Mouse (Mus musculus) heart, embryonic 16.5 days (tissue): ENCODE results near the gene Map3k5. TPM values are rescaled to one million over a fixed set of nuclear protein-coding genes. Genes with fewer than 3 reads are reported as not detected.
"Not testable (repeated sequence)": the region's sequence is repeated elsewhere in the genome, so short reads cannot be mapped to it uniquely, and the experiment has no call there.

Source experiments
- ATAC-seq: fragments of 200-750 bp; cut with Nextera tagmentation; replicated peaks from 2 replicates; pipeline ENCODE4 v1.8.0; 2017; ENCODE audit warnings: moderate number of reproducible peaks; ENCODE audit not compliant: insufficient read depth, low FRiP score; ENCODE audit errors: extremely low read depth
- H3K27ac ChIP-seq: fragments of 300-500 bp; sonication (generic); 2 replicates; pipeline ENCODE4 v1.5.1; 2014; ENCODE audit warnings: mild to moderate bottlenecking, low read length, control low read depth, moderate library complexity
- H3K27me3 ChIP-seq: fragments of 300-500 bp; sonication (generic); 2 replicates; pipeline ENCODE4 v1.6.1; 2014; ENCODE audit warnings: low read length, mixed read lengths; ENCODE audit not compliant: control insufficient read depth, insufficient read depth
- H3K36me3 ChIP-seq: fragments of 300-500 bp; sonication (generic); 2 replicates; pipeline ENCODE4 v1.6.1; 2014; ENCODE audit not compliant: control insufficient read depth, insufficient read depth
- H3K4me1 ChIP-seq: fragments of 300-500 bp; sonication (generic); 2 replicates; pipeline ENCODE4 v1.6.1; 2014; ENCODE audit warnings: low read length, mixed read lengths; ENCODE audit not compliant: control insufficient read depth, insufficient read depth
- H3K4me2 ChIP-seq: fragments of 300-500 bp; sonication (generic); 2 replicates; pipeline ENCODE4 v1.6.1; 2014; ENCODE audit warnings: low read depth, mild to moderate bottlenecking, control low read depth, low read length
- H3K4me3 ChIP-seq: fragments of 300-500 bp; sonication (generic); 2 replicates; pipeline ENCODE4 v1.5.1; 2014; ENCODE audit warnings: mild to moderate bottlenecking, control low read depth, low read length
- H3K9ac ChIP-seq: fragments of 300-500 bp; sonication (generic); 2 replicates; pipeline ENCODE4 v1.6.1; 2014; ENCODE audit warnings: low read length, control low read depth
- H3K9me3 ChIP-seq: fragments of 300-500 bp; sonication (generic); replicated peaks from 2 replicates; pipeline ENCODE4 v1.6.1; 2016; ENCODE audit warnings: low read length; ENCODE audit not compliant: control insufficient read depth
- WGBS: fragments of 180-500 bp; shearing (Covaris S2); extraction: QIAGEN DNeasy Blood & Tissue Kit; methylation state at CpG from one replicate; pipeline ENCODE4 v1.1.7; 2014; 5-methylcytosine and 5-hydroxymethylcytosine counted together
- polyA plus RNA-seq: library from polyadenylated mRNA; unstranded; fragments of >200 nt; fragmentation: Nextera tagmentation; extraction: Ambion mirVana; gene quantifications from 2 replicates; pipeline ENCODE4 v1.2.1, GENCODE M21; 2015

Gene Map3k5
- polyA plus RNA-seq, 1 experiment from 2014 or later: 2.8 TPM

DNA sequence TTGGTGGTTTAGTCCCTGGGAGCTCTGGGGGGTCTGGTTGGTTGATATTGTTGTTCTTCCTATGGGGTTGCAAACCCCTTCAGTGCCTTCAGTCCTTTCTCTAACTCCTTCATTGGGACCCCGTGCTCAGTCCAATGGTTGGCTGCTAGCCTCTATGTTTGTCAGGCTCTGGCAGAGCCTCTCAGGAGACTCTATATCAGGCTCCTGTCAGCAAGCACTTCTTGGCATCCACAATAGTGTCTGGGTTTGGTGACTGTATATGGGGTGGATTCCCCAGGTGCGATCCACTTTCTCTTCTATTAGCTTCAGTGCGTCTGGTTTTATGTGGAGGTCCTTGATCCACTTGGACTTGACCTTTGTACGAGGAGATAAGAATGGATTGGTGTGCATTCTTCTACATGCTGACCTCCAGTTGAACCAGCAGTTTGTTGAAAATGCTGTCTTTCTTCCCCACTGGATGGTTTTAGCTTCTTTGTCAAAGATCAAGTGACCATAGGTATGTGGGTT is 7.8 kb upstream of the Map3k5 start:
- H3K9me3 ChIP-seq, H3K36me3 ChIP-seq, H3K4me1 ChIP-seq, H3K9ac ChIP-seq, H3K27me3 ChIP-seq, ATAC-seq, H3K4me3 ChIP-seq, H3K4me2 ChIP-seq: not testable (repeated sequence)
- WGBS: 35% methylated on average over 4 of the region's 4 CpGs
- H3K27ac ChIP-seq: peak overlapping the region; percentile 63

DNA sequence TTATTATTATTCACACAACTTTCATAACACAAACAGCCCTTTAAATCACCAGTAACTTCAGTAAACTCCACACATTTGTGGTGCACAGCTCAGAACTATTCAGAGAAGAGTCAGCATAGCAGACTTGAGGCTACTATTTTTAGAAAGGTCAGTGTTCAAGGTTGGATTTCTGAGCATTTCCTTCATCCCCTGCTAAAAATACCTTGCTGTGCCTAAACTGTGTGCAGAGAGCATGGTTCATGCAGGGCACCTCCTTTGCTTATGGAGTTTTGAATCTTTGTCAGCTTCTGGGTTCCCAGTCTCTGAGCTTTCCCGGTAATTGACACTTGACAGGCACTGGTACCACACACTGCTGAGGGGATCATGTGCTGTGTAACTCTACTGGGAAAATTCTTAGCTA is 6.1 kb upstream of the Map3k5 start:
- H3K4me3 ChIP-seq: no peak overlapping the region
- peak; percentile 73 for ATAC-seq
- no peak overlapping the region for H3K4me2 ChIP-seq
- no peaks in the 10 kb centered on the region for H3K27me3 ChIP-seq
- peak overlapping the region; percentile 84 for H3K27ac ChIP-seq
- H3K36me3 ChIP-seq: no peaks in the 10 kb centered on the region
- no peak overlapping the region for H3K9ac ChIP-seq
- no peaks in the 10 kb centered on the region for H3K9me3 ChIP-seq
- WGBS: 47% methylated on average over 1 of the region's 1 CpGs
- peaks cover 10% of the 10 kb centered on the region for H3K4me1 ChIP-seq

- Histone ChIP-seq H3K9ac (peak overlapping the region; percentile 91), H3K27ac (peak overlapping the region; percentile 95), H3K4me3 (peak overlapping the region; percentile 90)
Observed at GRCm38 (mm10) chr10:19932986-19933385, 1.3 kb upstream of the Map3k5 start.

DNA sequence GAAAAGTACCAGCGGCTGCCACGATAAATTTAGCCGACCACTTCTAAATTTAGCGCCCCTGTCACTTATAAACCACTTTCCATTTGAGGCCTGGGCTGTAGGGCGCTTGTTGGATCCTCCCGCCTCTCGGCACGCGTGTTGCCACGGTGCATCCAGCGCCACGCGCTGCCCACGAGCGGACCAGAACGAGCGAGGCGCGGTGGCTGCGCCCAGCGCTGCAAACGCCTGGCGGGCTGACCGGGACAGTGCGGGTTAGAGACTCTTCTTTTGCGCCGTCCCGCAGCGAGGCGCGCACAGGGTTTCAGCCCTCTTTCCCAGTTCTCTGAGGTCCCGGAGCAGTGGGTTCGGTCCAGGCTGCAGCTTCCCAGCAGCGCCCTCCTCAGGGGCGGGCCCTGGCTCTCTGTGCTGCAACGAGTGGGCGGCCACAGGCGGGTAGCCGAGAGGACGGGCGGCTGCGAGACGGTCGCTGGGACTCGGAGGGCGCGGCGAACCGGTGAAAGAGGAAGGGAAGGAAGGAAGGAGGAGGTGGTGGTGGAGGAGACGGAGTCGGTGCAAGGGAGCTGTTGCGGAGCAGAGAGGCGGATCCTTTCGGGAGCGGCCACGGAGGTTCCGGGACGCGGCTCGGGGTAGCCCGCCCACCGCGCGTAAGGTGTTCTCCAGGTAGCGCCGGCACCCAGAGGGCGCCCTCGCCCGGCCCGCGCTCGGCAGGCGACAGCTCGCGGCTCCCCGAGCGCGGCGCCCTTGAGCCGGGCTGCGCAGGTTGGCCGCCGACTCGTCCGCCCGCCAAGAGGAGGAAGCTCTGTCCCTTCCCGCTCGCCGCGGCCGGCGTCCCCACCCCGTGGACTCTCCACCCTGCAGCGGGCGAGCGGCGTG is 525 bp upstream of the Map3k5 start:
- H3K27ac ChIP-seq: peak overlapping the region; percentile 95
- no peaks in the 10 kb centered on the region for H3K9me3 ChIP-seq
- H3K36me3 ChIP-seq: no peaks in the 10 kb centered on the region
- peak overlapping the region; percentile 97 for H3K4me2 ChIP-seq
- no peaks in the 10 kb centered on the region for H3K27me3 ChIP-seq
- H3K9ac ChIP-seq: peak overlapping the region; percentile 91
- WGBS: under 1% methylated on average over 80 of the region's 97 CpGs
- H3K4me3 ChIP-seq: peak overlapping the region; percentile 90
- peaks cover 14% of the 10 kb centered on the region for H3K4me1 ChIP-seq
- peak; percentile 89 for ATAC-seq

More at GRCm38 (mm10) chr10:19932986-19933385, 1.3 kb upstream of the Map3k5 start:
- Histone ChIP-seq H3K9me3 (no peaks in the 10 kb centered on the region), H3K4me1 (peaks cover 13% of the 10 kb centered on the region), H3K27me3 (no peaks in the 10 kb centered on the region), H3K36me3 (no peaks in the 10 kb centered on the region), H3K4me2 (peak overlapping the region; percentile 97)
- WGBS: 39% methylated on average over 3 of the region's 3 CpGs
- no peak for ATAC-seq

GRCm38 (mm10) chr10:19935295-19935623 is 987 bp downstream of the Map3k5 start:
- Histone ChIP-seq H3K27me3 (no peaks in the 10 kb centered on the region), H3K27ac (peak overlapping the region; percentile 95), H3K9ac (peak overlapping the region; percentile 91), H3K36me3 (no peaks in the 10 kb centered on the region), H3K4me3 (peak overlapping the region; percentile 90), H3K4me1 (peaks cover 27% of the 10 kb centered on the region), H3K4me2 (peak overlapping the region; percentile 97), H3K9me3 (no peaks in the 10 kb centered on the region)
- WGBS: 4% methylated on average over 10 of the region's 10 CpGs
- ATAC-seq: no peak

- H3K4me3 ChIP-seq: peak overlapping the region; percentile 90
- H3K27ac ChIP-seq: no peak overlapping the region
- peaks cover 33% of the 10 kb centered on the region for H3K4me1 ChIP-seq
- no peaks in the 10 kb centered on the region for H3K9me3 ChIP-seq
- WGBS: 44% methylated on average over 4 of the region's 4 CpGs
- H3K36me3 ChIP-seq: no peaks in the 10 kb centered on the region
- H3K9ac ChIP-seq: peak overlapping the region; percentile 91
- peak overlapping the region; percentile 97 for H3K4me2 ChIP-seq
- ATAC-seq: no peak
- H3K27me3 ChIP-seq: no peaks in the 10 kb centered on the region
Observed at GRCm38 (mm10) chr10:19935821-19936367, 1.6 kb downstream of the Map3k5 start.

DNA sequence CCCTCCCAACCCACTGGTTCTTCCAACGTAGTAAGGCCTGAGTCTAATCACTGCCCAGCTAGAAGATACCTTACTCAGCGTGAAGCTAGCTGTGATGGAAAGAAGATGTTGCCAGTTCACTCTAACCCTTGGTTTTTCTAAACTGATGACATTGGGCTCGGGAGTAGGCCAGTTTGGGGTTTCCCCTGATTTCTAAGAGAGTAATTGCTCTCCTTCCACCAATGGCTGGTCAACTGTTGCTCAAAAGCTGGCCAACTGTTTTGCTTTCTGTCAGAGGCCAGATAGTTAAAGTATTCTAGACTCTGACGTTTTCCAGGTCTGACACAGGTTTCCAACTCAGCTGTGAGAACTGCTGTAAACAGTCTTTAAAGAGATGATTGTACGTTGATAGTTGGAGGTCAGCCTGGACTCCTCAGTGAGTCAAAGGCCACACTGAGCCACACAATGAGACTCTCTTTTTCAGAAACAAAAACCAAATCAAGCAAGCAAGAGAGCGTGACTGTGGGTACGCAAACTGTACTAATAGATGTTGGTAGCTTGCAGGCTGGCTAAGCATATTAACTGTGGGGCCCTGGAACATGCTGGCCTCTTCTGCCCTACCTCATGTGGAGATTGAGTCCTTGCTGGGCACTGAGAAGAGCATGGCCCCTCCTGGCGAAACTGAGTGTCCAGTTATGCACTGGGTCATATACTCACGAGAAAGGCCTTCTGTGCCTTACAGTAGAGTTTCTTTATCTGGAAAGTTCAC is 2.9 kb downstream of the Map3k5 start:
- H3K9me3 ChIP-seq: no peaks in the 10 kb centered on the region
- 0 out of 2 replicates have a peak overlapping the region, but pooled peaks have one; percentile 16 for H3K27ac ChIP-seq
- ATAC-seq: no peak
- no peaks in the 10 kb centered on the region for H3K27me3 ChIP-seq
- H3K4me3 ChIP-seq: peak overlapping the region; percentile 28
- 63% methylated on average over 9 of the region's 9 CpGs for WGBS
- peak overlapping the region; percentile 53 for H3K4me2 ChIP-seq
- no peaks in the 10 kb centered on the region for H3K36me3 ChIP-seq
- H3K4me1 ChIP-seq: peaks cover 40% of the 10 kb centered on the region
- H3K9ac ChIP-seq: no peak overlapping the region; the same call in 1 of the 2 replicates

DNA sequence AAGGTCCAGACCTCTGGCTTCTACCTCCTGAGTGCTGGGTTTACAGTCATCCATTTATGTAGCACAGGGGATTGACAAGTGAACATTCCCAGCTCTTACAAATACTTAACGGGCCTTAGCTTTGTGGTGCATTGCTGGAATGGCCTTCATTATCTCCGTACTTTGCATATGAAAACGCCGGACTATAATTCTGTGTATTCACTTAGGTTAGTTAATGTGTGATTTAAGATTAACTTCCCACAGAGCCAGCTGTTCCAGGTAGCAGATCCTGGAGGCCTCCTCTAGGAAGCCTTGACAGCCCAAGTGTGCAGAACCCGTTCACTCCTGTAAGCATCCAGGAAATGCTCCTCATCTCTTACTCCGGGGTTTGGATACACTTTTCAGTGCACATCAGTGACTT is 4.5 kb downstream of the Map3k5 start:
- H3K36me3 ChIP-seq: no peaks in the 10 kb centered on the region
- no peak for ATAC-seq
- H3K27me3 ChIP-seq: no peaks in the 10 kb centered on the region
- no peak overlapping the region for H3K4me2 ChIP-seq
- H3K4me3 ChIP-seq: no peak overlapping the region
- H3K4me1 ChIP-seq: peaks cover 37% of the 10 kb centered on the region
- 74% methylated on average over 6 of the region's 6 CpGs for WGBS
- H3K9ac ChIP-seq: no peak overlapping the region
- H3K9me3 ChIP-seq: no peaks in the 10 kb centered on the region
- no peak overlapping the region for H3K27ac ChIP-seq
